Mouse (Mus musculus) spleen, postnatal 14 days (tissue): ENCODE measurements around the gene Kcnip3.

Experiments used
- DNase-seq, 2 experiments: peaks; one replicate each; pipeline ENCODE4 v3.0.0; 2021 to 2022; ENCODE audit warnings: low spot score in 2 of 2

Kcnip3 gene

GRCm38 (mm10) chr2:127518273-127518672 is 3.6 kb downstream of the Kcnip3 start:
- no peak for DNase-seq

- no peak for DNase-seq
Measured at GRCm38 (mm10) chr2:127517081-127517480, 4.8 kb downstream of the Kcnip3 start.

- DNase-seq: no peak
Measured at GRCm38 (mm10) chr2:127514380-127515124, 7.3 kb downstream of the Kcnip3 start.

- no peak for DNase-seq
Measured at GRCm38 (mm10) chr2:127513244-127513643, 8.7 kb downstream of the Kcnip3 start.

- DNase-seq: no peak
Measured at GRCm38 (mm10) chr2:127511426-127511825, 10.5 kb downstream of the Kcnip3 start.

GRCm38 (mm10) chr2:127507967-127508660 is 13.8 kb downstream of the Kcnip3 start:
- no peak for DNase-seq

- DNase-seq: peak; percentile 25 to 54
Measured at GRCm38 (mm10) chr2:127507077-127507774, 14.7 kb downstream of the Kcnip3 start.

GRCm38 (mm10) chr2:127506131-127506632 is 15.7 kb downstream of the Kcnip3 start:
- no peak for DNase-seq

GRCm38 (mm10) chr2:127505196-127505595 is 16.7 kb downstream of the Kcnip3 start:
- no peak for DNase-seq

GRCm38 (mm10) chr2:127503751-127504549 is 17.9 kb downstream of the Kcnip3 start:
- DNase-seq: no peak

GRCm38 (mm10) chr2:127501061-127501460 is 20.8 kb downstream of the Kcnip3 start:
- DNase-seq: peak in 1 of 2 experiments; percentile 26

GRCm38 (mm10) chr2:127498750-127499149 is 23.1 kb downstream of the Kcnip3 start:
- no peak for DNase-seq

GRCm38 (mm10) chr2:127496321-127496720 is 25.6 kb downstream of the Kcnip3 start:
- DNase-seq: no peak

- DNase-seq: no peak
Measured at GRCm38 (mm10) chr2:127484476-127485170, 37.3 kb downstream of the Kcnip3 start.

GRCm38 (mm10) chr2:127483001-127483400 is 38.9 kb downstream of the Kcnip3 start:
- no peak for DNase-seq

- no peak for DNase-seq
Measured at GRCm38 (mm10) chr2:127482533-127482911, 39.4 kb downstream of the Kcnip3 start.

GRCm38 (mm10) chr2:127481841-127482532 is 39.9 kb downstream of the Kcnip3 start:
- DNase-seq: no peak

GRCm38 (mm10) chr2:127479763-127480162 is 42.1 kb downstream of the Kcnip3 start:
- DNase-seq: no peak

GRCm38 (mm10) chr2:127479210-127479609 is 42.7 kb downstream of the Kcnip3 start:
- DNase-seq: no peak

GRCm38 (mm10) chr2:127472279-127472678 is 49.6 kb downstream of the Kcnip3 start:
- DNase-seq: no peak
